Mouse (Mus musculus) gastrocnemius, postnatal 25 days (tissue): Measurements from ENCODE around the gene Sapcd1. TPM values are rescaled to one million over a fixed set of nuclear protein-coding genes. Genes with fewer than 3 reads are reported as not detected.

Experiments
- DNase-seq: peaks from one replicate; pipeline ENCODE4 v3.0.0; 2022
- total RNA-seq, 2 experiments: library from RNA; stranded (reverse); gene quantifications; 1 replicate in 1 of 2; 2 replicates in 1 of 2; pipeline ENCODE4 v1.2.3; 2021

Gene Sapcd1
- total RNA-seq, 2 experiments from 2014 or later, result 0.31 TPM; not detected in 1

DNA sequence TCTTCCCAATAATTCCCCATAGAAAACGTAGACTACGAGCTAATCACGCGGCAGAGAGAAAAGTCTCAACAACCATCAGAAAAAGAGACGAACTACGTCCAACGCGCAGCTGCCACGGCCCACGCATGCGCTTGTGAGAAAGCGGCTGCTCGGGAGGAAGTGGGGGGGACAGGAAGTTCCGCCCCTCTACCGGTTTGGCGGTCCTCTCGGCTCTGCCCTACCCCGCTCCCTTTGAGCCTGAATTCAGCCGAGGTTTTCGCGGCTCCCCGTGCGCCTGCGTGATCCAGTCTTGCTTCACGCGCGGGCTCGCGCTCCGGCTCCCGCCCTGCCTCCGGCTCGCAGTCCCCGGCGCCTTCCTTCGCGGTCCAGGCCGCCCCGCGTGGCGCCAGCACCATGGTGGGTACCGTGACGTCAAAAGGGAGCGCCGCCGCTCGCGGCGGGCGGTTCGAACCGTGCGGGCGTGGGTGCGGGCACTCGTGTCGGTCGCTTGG lies 46.1 kb downstream of the Sapcd1 start, which contains the start of gene Lsm2:
Gene Lsm2 (plus strand): TSS at position 173 of the 491 bp plus-strand sequence.
- DNase-seq, result peak; percentile 90

DNA sequence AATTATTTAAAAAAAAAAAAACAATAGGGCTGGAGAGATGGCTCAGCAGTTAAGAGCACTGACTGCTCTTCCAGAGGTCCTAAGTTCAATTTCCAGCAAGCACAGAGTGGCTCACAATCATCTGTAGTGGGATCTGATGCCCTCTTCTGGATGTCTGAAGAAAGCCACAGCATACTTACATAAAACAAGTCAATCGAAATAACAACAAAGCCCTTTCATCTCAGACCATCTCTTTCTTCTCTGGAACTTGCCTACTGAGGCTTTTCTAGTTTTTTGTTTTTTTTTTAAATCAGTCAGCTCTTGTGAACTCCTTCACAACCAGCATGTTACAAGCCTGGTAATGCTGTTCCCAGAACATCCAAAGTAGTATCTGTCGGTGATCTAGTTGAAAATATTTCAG lies 47.2 kb downstream of the Sapcd1 start:
- no peak for DNase-seq

DNA sequence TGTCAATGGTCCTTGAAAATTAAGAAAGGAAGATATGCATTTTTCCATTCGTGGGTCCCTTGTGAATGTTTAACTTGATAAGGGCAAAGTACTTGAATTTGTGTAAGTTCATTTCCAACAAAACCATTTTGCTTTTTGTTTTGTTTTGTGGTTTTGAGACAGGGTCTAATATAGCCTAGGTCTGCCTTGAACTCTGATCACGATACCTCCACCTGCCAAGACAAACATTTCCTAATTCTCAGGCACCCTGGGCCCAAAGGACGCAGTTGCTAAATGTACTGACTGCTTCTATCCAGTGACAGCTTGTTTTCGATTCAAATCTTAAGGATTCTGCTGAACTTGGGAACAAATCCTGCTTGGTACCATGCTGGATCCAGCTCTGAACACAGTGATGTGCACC lies 48.2 kb downstream of the Sapcd1 start:
- no peak for DNase-seq

DNA sequence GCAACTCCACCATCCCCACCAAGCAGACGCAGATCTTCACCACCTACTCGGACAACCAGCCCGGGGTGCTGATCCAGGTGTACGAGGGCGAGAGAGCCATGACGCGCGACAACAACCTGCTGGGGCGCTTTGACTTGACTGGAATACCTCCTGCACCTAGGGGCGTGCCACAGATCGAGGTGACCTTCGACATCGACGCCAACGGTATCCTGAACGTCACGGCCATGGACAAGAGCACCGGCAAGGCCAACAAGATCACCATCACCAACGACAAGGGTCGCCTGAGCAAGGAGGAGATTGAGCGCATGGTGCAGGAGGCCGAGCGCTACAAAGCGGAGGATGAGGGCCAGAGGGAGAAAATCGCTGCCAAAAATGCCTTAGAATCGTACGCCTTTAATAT lies 49.6 kb downstream of the Sapcd1 start:
- DNase-seq, result no peak

DNA sequence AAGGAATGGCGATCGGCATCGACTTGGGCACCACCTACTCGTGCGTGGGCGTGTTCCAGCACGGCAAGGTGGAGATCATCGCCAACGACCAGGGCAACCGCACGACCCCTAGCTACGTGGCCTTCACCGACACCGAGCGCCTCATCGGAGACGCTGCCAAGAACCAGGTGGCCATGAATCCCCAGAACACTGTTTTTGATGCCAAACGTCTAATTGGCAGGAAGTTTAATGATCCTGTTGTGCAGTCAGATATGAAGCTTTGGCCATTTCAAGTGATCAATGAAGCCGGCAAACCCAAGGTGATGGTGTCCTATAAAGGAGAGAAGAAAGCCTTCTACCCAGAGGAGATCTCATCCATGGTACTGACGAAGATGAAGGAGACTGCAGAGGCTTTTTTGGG lies 50.8 kb downstream of the Sapcd1 start:
- no peak for DNase-seq

Other genes with a start within 250 kb of the Sapcd1 start
- under 1 TPM in 1 of 2 experiments, not detected in 1; 0.16 TPM for gene Cyp21a1, start 223.5 kb downstream of the Sapcd1 start, total RNA-seq
- 1 to 10 TPM; 7.0 to 7.2 TPM for gene Stk19, start 191.1 kb downstream of the Sapcd1 start, total RNA-seq
- 10 to 100 TPM in 1 of 2 experiments, 1 to 10 TPM in 1; 7.6 to 10.5 TPM for gene Dxo, start 191.0 kb downstream of the Sapcd1 start, total RNA-seq
- 10 to 100 TPM; 18.0 to 18.9 TPM for gene Skiv2l, start 177.8 kb downstream of the Sapcd1 start, total RNA-seq
- 1 to 10 TPM; 7.7 to 8.9 TPM for gene Nelfe, start 177.6 kb downstream of the Sapcd1 start, total RNA-seq
- 1 to 10 TPM in 1 of 2 experiments, under 1 TPM in 1; 0.95 to 8.2 TPM for gene Cfb, start 165.5 kb downstream of the Sapcd1 start, total RNA-seq
- gene Zbtb12, start 148.5 kb downstream of the Sapcd1 start, total RNA-seq, result 1 to 10 TPM; 5.0 to 5.2 TPM
- not detected for gene Gm20547, start 146.0 kb downstream of the Sapcd1 start, total RNA-seq
- 1 to 10 TPM; 2.6 to 2.9 TPM for gene C2, start 129.8 kb downstream of the Sapcd1 start, total RNA-seq
- 10 to 100 TPM; 25.5 to 26.4 TPM for gene Ehmt2, start 129.5 kb downstream of the Sapcd1 start, total RNA-seq
- not detected for gene Slc44a4, start 113.5 kb downstream of the Sapcd1 start, total RNA-seq
- gene Neu1, start 96.8 kb downstream of the Sapcd1 start, total RNA-seq, result 1 to 10 TPM; 8.5 to 9.3 TPM
- 1 to 10 TPM; 4.4 to 6.7 TPM for gene Hspa1b, start 68.8 kb downstream of the Sapcd1 start, total RNA-seq
- gene Gm20481, start 58.1 kb downstream of the Sapcd1 start, total RNA-seq, result not detected
- 1 to 10 TPM; 5.9 to 8.1 TPM for gene Hspa1a, start 55.9 kb downstream of the Sapcd1 start, total RNA-seq
- 10 to 100 TPM; 21.5 to 31.8 TPM for gene Hspa1l, start 55.3 kb downstream of the Sapcd1 start, total RNA-seq
- gene Lsm2, start 46.2 kb downstream of the Sapcd1 start, total RNA-seq, result 10 to 100 TPM; 15.0 to 15.4 TPM
- gene Vars, start 27.0 kb downstream of the Sapcd1 start, total RNA-seq, result 10 to 100 TPM; 29.4 to 31.2 TPM
- gene Vwa7, start 11.4 kb downstream of the Sapcd1 start, total RNA-seq, result 1 to 10 TPM; 9.0 to 9.6 TPM
- gene Msh5, start 18.7 kb upstream of the Sapcd1 start, total RNA-seq, result under 1 TPM; 0.67 to 0.72 TPM
- 10 to 100 TPM; 12.4 to 18.6 TPM for gene Clic1, start 21.9 kb upstream of the Sapcd1 start, total RNA-seq
- gene Ddah2, start 31.0 kb upstream of the Sapcd1 start, total RNA-seq, result 10 to 100 TPM; 11.1 to 13.3 TPM
- not detected for gene Ly6g6c, start 37.4 kb upstream of the Sapcd1 start, total RNA-seq
- not detected for gene Mpig6b, start 38.2 kb upstream of the Sapcd1 start, total RNA-seq
- gene Ly6g6e, start 48.9 kb upstream of the Sapcd1 start, total RNA-seq, result not detected
- gene Ly6g6d, start 50.0 kb upstream of the Sapcd1 start, total RNA-seq, result under 1 TPM; 0.51 to 0.72 TPM
- not detected for gene Ly6g6f, start 57.6 kb upstream of the Sapcd1 start, total RNA-seq
- 10 to 100 TPM; 61.9 to 62.4 TPM for gene Abhd16a, start 61.2 kb upstream of the Sapcd1 start, total RNA-seq
- not detected for gene Ly6g5c, start 80.3 kb upstream of the Sapcd1 start, total RNA-seq
- gene Ly6g5b, start 87.4 kb upstream of the Sapcd1 start, total RNA-seq, result not detected
- gene Gpank1, start 93.4 kb upstream of the Sapcd1 start, total RNA-seq, result 1 to 10 TPM; 7.1 to 8.4 TPM
- gene Csnk2b, start 94.0 kb upstream of the Sapcd1 start, total RNA-seq, result 100 to 1,000 TPM; 149 to 158 TPM
- 10 to 100 TPM; 19.5 to 22.6 TPM for gene D17H6S53E, start 98.4 kb upstream of the Sapcd1 start, total RNA-seq
- gene Apom, start 104.0 kb upstream of the Sapcd1 start, total RNA-seq, result not detected
- 100 to 1,000 TPM; 180 to 197 TPM for gene Bag6, start 107.2 kb upstream of the Sapcd1 start, total RNA-seq
- 100 to 1,000 TPM in 1 of 2 experiments, 10 to 100 TPM in 1; 93.3 to 102 TPM for gene Prrc2a, start 136.9 kb upstream of the Sapcd1 start, total RNA-seq
- gene Aif1, start 148.1 kb upstream of the Sapcd1 start, total RNA-seq, result 1 to 10 TPM in 1 of 2 experiments, under 1 TPM in 1; 0.97 to 1.4 TPM
- under 1 TPM in 1 of 2 experiments, not detected in 1; 0.78 TPM for gene Lst1, start 160.4 kb upstream of the Sapcd1 start, total RNA-seq
- not detected for gene Ltb, start 166.4 kb upstream of the Sapcd1 start, total RNA-seq
- gene Tnf, start 174.0 kb upstream of the Sapcd1 start, total RNA-seq, result under 1 TPM in 1 of 2 experiments, not detected in 1; 0.18 TPM
- under 1 TPM in 1 of 2 experiments, not detected in 1; 0.32 TPM for gene Lta, start 177.3 kb upstream of the Sapcd1 start, total RNA-seq
- under 1 TPM in 1 of 2 experiments, not detected in 1; 0.70 TPM for gene Gm16181, start 192.8 kb upstream of the Sapcd1 start, total RNA-seq
- gene Atp6v1g2, start 205.6 kb upstream of the Sapcd1 start, total RNA-seq, result 1 to 10 TPM; 1.9 to 2.3 TPM
- gene Nfkbil1, start 207.8 kb upstream of the Sapcd1 start, total RNA-seq, result 1 to 10 TPM; 5.6 to 6.8 TPM
- gene Ddx39b, start 213.7 kb upstream of the Sapcd1 start, total RNA-seq, result 10 to 100 TPM; 71.5 to 79.1 TPM
- gene H2-D1, start 234.7 kb upstream of the Sapcd1 start, total RNA-seq, result 10 to 100 TPM; 30.2 to 57.3 TPM